Mouse (Mus musculus) stomach, embryonic 15.5 days (tissue): ENCODE data around the gene Pcif1. TPM values are rescaled to one million over a fixed set of nuclear protein-coding genes. Genes with fewer than 3 reads are reported as not detected.
"Not testable (repeated sequence)": the region's sequence is repeated elsewhere in the genome, so short reads cannot be mapped to it uniquely, and the experiment has no call there.

Experiments used
- ATAC-seq: fragments of 200-750 bp; cut with Nextera tagmentation; 2 replicates; pipeline ENCODE4 v1.8.0; 2017; ENCODE audit warnings: low read depth, moderate number of reproducible peaks, moderate TSS enrichment; ENCODE audit not compliant: insufficient read depth, low FRiP score
- H3K27ac ChIP-seq: fragments of 300-500 bp; sonication (generic); 2 replicates; pipeline ENCODE4 v1.5.1; 2015; ENCODE audit warnings: mild to moderate bottlenecking, inconsistent platforms
- H3K27me3 ChIP-seq: fragments of 300-500 bp; sonication (generic); replicated peaks from 2 replicates; pipeline ENCODE4 v1.6.1; 2015; ENCODE audit warnings: inconsistent platforms
- H3K36me3 ChIP-seq: fragments of 300-500 bp; sonication (generic); 2 replicates; pipeline ENCODE4 v1.6.1; 2015; ENCODE audit warnings: inconsistent platforms
- H3K4me1 ChIP-seq: fragments of 300-500 bp; sonication (generic); 2 replicates; pipeline ENCODE4 v1.6.1; 2015; ENCODE audit warnings: inconsistent platforms
- H3K4me2 ChIP-seq: fragments of 300-500 bp; sonication (generic); 2 replicates; pipeline ENCODE4 v1.6.1; 2015; ENCODE audit warnings: mild to moderate bottlenecking, inconsistent platforms
- H3K4me3 ChIP-seq: fragments of 300-500 bp; sonication (generic); replicated peaks from 2 replicates; pipeline ENCODE4 v1.5.1; 2015; ENCODE audit warnings: inconsistent platforms
- H3K9ac ChIP-seq: fragments of 300-500 bp; sonication (generic); 2 replicates; pipeline ENCODE4 v1.6.1; 2015; ENCODE audit warnings: inconsistent platforms
- H3K9me3 ChIP-seq: fragments of 300-500 bp; sonication (generic); 2 replicates; pipeline ENCODE4 v1.6.1; 2016; ENCODE audit warnings: inconsistent platforms
- WGBS: fragments of 180-500 bp; shearing (Covaris S2); methylation state at CpG from one replicate; pipeline ENCODE4 v1.1.7; 2015; 5-methylcytosine and 5-hydroxymethylcytosine counted together
- polyA plus RNA-seq: library from polyadenylated mRNA; unstranded; fragments of >200 nt; fragmentation: Nextera tagmentation; extraction: Ambion mirVana; gene quantifications from 2 replicates; pipeline ENCODE4 v1.2.1, GENCODE M21; 2015

Gene Pcif1
- polyA plus RNA-seq, 1 experiment from 2014 or later, result 64.7 TPM

DNA sequence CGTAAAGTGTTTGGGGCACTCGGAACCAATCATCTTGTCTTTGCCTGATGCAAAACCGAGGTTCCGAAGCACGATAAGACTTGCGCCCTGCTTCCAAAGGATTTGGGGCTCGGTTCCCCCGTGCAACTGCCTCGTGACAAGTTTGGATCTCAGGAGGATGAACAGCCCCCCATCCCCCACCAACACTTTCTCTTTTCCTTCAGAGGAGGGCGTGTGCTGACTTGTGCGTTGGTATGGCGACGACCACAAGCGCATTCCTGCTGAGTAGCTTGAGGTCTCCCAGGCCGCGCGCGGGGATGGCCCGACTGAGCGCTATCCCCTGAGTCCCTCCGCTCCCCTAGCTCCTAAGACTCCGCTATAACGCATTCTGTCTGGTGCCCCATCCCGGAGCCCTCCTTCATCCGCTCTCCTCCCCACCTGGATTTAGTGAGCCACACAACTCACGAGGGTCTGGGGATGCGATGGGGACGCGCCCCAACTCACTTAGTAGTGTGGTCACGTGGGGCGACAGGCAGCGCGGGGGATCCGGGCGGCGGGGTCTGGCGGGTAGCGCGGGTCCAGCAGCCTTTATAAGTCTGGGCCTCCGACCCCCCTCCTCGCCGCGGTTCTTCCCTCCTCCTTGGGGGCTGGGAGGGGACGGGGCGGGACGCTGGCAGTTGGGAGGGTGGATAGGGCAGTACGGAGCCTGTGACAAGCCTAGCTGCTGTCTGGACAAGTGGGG, 21.8 kb upstream of the Pcif1 start, which contains the start of gene Pltp:
Gene Pltp, minus strand, starts transcription at position 611 of the 721 bp plus-strand sequence.
- Histone ChIP-seq H3K9ac (peak within 1 kb of the TSS; percentile 40; the same call in 1 of the 2 replicates), H3K4me1 (peaks cover 42% of the 10 kb centered on the region), H3K4me2 (peak within 1 kb of the TSS; percentile 94), H3K9me3 (no peaks in the 10 kb centered on the region), H3K27ac (peak within 1 kb of the TSS; percentile 73; the same call in 1 of the 2 replicates), H3K27me3 (peaks cover 12% of the 10 kb centered on the region), H3K36me3 (no peaks in the 10 kb centered on the region), H3K4me3 (peak within 1 kb of the TSS; percentile 51)
- peak; percentile 51; the same call in 1 of the 2 replicates for ATAC-seq
- under 1% methylated on average over 46 of the region's 47 CpGs for WGBS

DNA sequence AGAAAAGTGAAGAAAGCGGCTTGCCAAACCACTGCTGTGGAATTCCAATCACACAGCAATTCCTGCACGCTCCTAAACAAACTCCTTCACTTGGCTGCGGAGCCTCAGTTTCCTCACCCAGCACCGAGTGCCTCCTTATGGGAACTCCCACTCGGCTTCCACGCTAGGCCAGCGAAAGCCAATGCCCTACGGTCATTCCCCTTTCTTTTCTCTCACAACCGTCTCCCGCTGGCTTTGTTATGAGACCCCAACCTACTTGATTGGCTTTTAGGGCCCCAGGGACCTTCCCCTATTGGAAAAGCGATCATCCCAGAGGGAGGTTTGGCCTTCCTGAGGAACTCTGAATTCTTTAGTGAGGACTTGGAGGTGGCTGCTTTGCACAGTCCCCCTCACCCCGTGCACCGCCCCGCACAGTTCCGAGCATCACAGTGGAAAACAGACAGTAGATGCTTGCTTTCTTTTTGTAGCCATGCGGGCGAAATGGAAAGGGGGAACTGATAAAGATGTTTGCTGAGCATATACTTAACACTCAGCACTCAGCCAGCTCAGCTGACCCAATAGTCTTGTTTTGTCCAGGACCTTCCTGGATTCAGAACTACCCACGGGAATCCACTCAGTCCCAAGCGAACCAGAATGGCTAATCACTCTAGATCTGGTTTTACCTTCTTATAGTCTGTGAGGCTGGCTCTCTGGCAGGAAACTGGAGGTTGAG, 21.1 kb upstream of the Pcif1 start:
- H3K9me3 ChIP-seq, result no peaks in the 10 kb centered on the region
- ATAC-seq, result no peak
- peaks cover 48% of the 10 kb centered on the region for H3K4me1 ChIP-seq
- H3K4me2 ChIP-seq, result peak overlapping the region; percentile 94
- WGBS, result 13% methylated on average over 19 of the region's 19 CpGs
- H3K27me3 ChIP-seq, result peaks cover 12% of the 10 kb centered on the region
- peak overlapping the region; percentile 51 for H3K4me3 ChIP-seq
- H3K36me3 ChIP-seq, result no peaks in the 10 kb centered on the region
- peak overlapping the region; percentile 64; the same call in 1 of the 2 replicates for H3K27ac ChIP-seq
- H3K9ac ChIP-seq, result 0 out of 2 replicates have a peak overlapping the region, but pooled peaks have one; percentile 27

DNA sequence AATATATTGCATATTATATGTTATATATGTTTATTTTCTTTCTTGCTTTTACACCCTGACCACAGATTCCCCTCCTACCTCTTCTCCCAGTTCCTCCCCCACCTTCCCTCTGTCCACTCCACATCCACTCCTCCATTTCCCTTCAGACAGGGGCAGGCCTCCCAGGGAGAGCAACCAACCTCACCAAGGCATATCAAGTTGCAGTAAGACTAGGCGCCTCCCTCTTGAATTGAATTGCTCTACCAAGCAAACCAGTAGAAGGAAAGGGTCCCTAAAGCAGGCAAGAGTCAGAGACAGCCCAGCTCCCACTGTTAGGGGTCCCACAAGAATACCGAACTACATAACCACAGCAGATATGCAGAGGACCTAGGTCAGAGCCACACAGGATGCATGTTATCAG, 19.9 kb upstream of the Pcif1 start:
- no peak overlapping the region for H3K4me3 ChIP-seq
- H3K27ac ChIP-seq, result no peak overlapping the region
- no peaks in the 10 kb centered on the region for H3K9me3 ChIP-seq
- H3K27me3 ChIP-seq, result peaks cover 12% of the 10 kb centered on the region
- WGBS, result 54% methylated on average over 2 of the region's 2 CpGs
- ATAC-seq, result no peak
- H3K4me1 ChIP-seq, result peaks cover 48% of the 10 kb centered on the region
- no peak overlapping the region for H3K9ac ChIP-seq
- H3K4me2 ChIP-seq, result no peak overlapping the region
- no peaks in the 10 kb centered on the region for H3K36me3 ChIP-seq

DNA sequence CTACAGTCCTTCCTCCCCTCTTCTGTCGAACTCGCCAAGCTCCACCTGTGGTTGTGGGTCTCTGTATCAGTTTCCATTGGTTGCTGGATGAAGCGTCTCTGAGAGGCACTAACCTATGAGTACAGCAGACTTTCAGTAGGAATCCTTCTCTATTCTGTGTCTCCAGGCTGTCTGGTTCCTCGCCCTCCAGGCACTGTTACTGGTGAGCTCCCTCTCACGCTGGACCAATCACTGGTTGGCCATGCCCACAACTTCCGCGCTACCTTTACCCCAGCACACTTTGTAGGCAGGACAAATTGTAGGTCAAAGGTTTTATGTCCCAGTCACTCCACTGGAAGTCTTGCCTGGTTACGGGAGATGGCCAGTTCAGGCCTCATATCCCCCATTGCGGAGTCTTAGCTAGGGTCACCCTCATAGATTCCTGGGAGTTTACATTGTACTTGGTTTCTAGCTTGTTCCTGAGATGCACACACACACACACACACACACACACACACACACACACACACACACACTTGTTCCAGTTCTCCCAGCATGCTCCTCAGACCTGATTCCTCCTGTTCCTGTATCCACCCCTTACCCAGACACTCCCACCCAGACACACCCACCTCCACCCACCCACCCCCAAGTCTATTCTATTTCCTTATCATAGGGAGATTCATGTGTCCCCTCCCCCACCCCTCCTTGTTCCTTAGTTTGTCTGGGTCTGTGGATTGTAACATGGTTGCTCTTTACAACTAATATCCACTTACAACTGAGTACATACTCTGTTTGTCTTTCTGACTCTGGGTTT, 19.3 kb upstream of the Pcif1 start:
- no peak for ATAC-seq
- peaks cover 51% of the 10 kb centered on the region for H3K4me1 ChIP-seq
- H3K27ac ChIP-seq, result no peak overlapping the region
- H3K9me3 ChIP-seq, result no peaks in the 10 kb centered on the region
- peaks cover 12% of the 10 kb centered on the region for H3K27me3 ChIP-seq
- no peak overlapping the region for H3K4me3 ChIP-seq
- H3K36me3 ChIP-seq, result no peaks in the 10 kb centered on the region
- WGBS, result 60% methylated on average over 9 of the region's 9 CpGs
- H3K9ac ChIP-seq, result no peak overlapping the region
- no peak overlapping the region for H3K4me2 ChIP-seq

DNA sequence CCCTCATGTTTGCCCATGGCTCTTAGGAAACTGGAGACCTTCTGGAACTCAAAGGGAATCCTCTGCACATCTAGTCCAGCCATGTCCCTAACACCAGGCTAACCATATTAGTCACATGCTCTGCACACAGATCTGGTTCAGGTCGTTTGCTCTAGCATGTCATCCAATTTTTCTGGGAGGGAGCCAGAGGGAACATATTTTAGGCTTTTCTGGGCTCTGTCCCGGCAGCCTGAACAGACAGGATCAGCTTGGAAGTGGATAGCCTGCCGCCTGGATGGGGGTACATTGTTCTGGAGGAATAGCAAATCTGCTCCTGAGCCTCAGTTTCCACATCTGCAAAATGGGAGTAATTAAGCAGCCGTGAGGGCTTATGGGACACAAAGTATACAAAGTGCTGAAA, 18.0 kb upstream of the Pcif1 start:
- H3K9ac ChIP-seq, result no peak overlapping the region
- no peak overlapping the region; the same call in 1 of the 2 replicates for H3K27ac ChIP-seq
- H3K4me2 ChIP-seq, result no peak overlapping the region
- no peak for ATAC-seq
- no peaks in the 10 kb centered on the region for H3K9me3 ChIP-seq
- H3K4me3 ChIP-seq, result no peak overlapping the region
- peaks cover 12% of the 10 kb centered on the region for H3K27me3 ChIP-seq
- no peaks in the 10 kb centered on the region for H3K36me3 ChIP-seq
- 56% methylated on average over 4 of the region's 4 CpGs for WGBS
- H3K4me1 ChIP-seq, result peaks cover 50% of the 10 kb centered on the region

DNA sequence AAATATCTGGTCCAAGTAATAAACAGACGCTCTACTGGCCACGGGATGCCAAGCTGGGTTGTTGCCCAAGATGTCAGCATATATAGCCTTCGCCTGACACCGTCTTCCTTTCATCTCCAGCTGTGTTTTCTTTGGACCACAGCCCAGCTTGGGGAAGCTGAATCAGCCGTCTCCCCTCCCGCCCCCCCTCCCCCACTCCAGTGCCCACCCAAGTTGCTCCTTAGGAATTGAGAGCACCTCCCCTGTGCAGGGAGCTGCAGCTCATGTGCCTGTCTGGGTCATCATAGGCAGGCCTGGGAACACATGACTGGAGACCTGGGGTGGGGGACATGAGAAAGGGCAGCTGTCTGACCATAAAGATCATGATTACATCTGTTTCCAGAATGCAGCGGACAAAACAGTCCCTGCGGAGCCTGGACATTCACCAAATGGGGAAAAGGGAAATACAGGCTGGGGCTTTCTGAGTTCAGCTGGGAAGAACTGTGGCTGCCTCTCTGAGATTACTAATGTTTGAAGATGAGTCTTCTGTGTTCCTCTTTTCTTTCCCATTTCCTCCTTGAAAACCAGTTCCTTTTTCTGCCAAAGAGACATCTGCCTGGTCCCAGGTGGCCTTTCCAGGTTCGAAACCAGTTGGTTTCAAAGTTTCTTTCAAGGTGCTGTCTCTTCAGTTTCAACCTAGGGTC, 16.8 kb upstream of the Pcif1 start:
- H3K36me3 ChIP-seq, result no peaks in the 10 kb centered on the region
- H3K9me3 ChIP-seq, result no peaks in the 10 kb centered on the region
- ATAC-seq, result peak; percentile 67
- peaks cover 5% of the 10 kb centered on the region for H3K27me3 ChIP-seq
- 19% methylated on average over 9 of the region's 9 CpGs for WGBS
- peak overlapping the region; percentile 0; the same call in 1 of the 2 replicates for H3K4me2 ChIP-seq
- H3K4me3 ChIP-seq, result no peak overlapping the region
- H3K27ac ChIP-seq, result peak overlapping the region; percentile 84
- no peak overlapping the region for H3K9ac ChIP-seq
- peaks cover 45% of the 10 kb centered on the region for H3K4me1 ChIP-seq

DNA sequence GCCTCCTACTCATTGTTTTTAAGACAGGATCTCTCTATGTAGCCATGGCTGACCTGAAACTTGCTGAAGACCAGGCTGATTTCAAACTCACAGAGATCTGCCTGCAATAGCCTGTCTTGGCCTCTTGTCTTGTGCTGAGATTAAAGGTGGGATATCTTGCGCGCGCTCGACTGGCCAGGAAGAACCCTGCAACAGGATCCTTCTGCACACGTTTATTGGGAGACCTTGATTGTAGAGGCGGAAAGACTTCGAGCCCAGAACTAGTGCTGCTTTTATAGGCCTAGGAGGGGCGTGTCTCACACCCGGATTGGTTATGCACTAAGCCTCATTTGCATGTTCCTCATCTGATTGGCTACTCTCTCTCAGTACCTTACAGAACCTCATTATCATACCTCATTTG, 15.7 kb upstream of the Pcif1 start:
- not testable (repeated sequence) for H3K9me3 ChIP-seq, H3K9ac ChIP-seq, H3K27me3 ChIP-seq, ATAC-seq, H3K4me2 ChIP-seq, H3K36me3 ChIP-seq, H3K27ac ChIP-seq, H3K4me3 ChIP-seq
- WGBS, result 90% methylated on average over 7 of the region's 9 CpGs
- H3K4me1 ChIP-seq, result peaks cover 37% of the 10 kb centered on the region

DNA sequence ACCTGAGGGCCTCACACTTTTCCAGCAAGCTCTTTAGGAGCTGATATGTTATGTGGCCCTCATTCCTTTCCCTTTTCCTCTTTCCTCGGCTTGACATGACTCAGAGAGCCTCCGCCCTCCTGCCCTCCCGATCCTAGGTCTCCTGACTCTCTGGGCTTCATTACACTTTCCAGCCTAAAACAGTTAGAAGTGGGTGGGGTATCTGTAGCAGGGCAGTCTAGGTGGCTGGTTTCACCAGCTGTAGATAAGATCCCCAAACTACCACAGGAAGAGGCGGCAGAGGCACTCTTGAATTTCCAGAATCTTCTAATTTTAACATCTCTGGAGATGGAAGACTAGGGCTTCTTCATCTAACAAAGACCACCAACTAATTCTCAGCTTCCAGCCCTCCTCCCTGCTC, 14.5 kb upstream of the Pcif1 start:
- Histone ChIP-seq H3K9me3 (no peaks in the 10 kb centered on the region), H3K27me3 (no peaks in the 10 kb centered on the region), H3K4me2 (no peak overlapping the region), H3K4me3 (no peak overlapping the region), H3K27ac (no peak overlapping the region), H3K4me1 (peaks cover 32% of the 10 kb centered on the region), H3K36me3 (no peaks in the 10 kb centered on the region), H3K9ac (no peak overlapping the region)
- ATAC-seq, result no peak
- WGBS, result 55% methylated on average over 4 of the region's 4 CpGs

DNA sequence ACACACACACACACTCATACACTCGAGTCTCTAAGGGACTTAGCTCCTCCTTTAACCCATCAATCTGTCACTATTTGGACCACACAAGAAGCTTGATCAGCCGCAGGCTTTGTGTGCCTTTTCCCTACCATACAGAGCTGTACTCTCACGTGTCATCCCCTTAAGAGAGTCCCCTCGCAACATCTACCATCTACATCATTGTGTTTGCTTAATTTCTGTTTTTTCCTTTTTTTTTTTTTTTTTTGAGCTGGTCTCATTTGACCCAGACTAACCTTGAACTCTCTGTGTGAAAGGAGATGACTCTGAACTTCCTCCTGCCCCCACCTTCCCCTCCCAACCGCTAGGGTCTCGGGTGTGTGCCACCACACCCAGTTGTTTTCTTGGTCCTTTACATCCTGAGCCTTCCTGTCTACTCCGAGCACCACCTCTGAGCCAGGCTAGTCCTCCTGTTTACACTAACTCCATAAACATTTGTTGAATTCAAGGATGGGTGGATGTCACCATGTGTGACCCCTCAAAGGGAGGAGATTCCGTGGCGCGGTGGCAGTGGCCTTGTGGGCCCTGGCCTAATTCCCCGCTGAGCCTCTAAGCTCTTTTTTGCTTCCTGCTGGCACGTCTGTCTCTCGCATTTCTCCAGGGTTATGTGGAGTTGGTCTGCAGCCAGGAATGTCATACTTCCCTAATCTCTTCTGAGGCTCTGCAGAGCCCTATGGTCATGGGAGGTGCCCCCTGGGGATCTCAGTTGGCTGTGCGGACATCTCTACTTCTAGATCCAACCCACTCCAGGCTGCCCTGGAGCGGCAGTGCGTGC, 12.2 kb upstream of the Pcif1 start:
- H3K27me3 ChIP-seq, result no peaks in the 10 kb centered on the region
- peak; percentile 56 for ATAC-seq

DNA sequence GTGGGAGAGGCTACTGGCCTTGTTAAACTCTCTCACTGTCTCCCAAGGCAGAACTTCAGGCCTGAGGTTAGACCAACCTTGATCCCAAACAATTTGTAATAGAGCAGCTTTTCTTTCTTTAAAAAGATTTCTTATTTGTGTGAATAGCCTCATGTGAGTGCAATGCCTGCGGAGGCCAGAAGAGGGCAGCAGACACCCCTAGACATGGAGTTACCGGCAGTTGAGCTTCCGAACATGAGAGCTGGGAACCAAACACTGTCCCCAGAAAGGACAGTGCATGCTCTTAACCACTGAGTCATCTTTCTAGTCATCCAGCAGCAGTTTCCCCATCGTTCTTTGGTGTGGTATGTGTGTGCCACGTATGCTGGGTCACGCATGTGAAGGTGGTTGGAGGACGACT, 11.5 kb upstream of the Pcif1 start:
- Histone ChIP-seq H3K27me3 (no peaks in the 10 kb centered on the region), H3K4me1 (peaks cover 15% of the 10 kb centered on the region), H3K9ac (no peak overlapping the region), H3K4me3 (no peak overlapping the region), H3K27ac (peak overlapping the region; percentile 68), H3K9me3 (no peaks in the 10 kb centered on the region), H3K36me3 (no peaks in the 10 kb centered on the region), H3K4me2 (no peak overlapping the region)
- 93% methylated on average over 7 of the region's 7 CpGs for WGBS
- ATAC-seq, result no peak

More for the DNA sequence above, 12.2 kb upstream of the Pcif1 start:
- Histone ChIP-seq H3K27ac (peak overlapping the region; percentile 68), H3K4me2 (no peak overlapping the region), H3K9me3 (no peaks in the 10 kb centered on the region), H3K4me1 (peaks cover 19% of the 10 kb centered on the region), H3K36me3 (no peaks in the 10 kb centered on the region), H3K9ac (no peak overlapping the region), H3K4me3 (no peak overlapping the region)
- WGBS, result 29% methylated on average over 16 of the region's 16 CpGs

DNA sequence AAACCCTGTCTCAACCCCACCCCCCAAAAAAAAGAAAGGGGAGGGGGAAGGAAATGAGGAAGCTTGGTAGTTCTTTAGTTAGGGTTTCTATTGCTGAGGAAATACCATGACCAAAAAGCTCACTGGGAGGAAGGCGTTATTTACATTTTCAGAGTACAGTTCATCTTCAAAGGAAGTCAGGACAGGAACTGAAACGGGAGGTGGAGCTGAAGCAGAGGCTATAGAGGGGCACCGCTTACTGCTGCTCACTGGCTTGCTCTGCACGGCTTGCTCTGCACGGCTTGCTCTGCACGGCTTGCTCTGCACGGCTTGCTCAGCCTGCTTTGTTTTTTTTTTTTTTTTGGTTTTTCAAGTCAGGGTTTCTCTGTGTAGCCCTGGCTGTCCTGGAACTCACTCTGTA, 10.6 kb upstream of the Pcif1 start:
- Histone ChIP-seq H3K27ac (no peak overlapping the region), H3K4me3 (no peak overlapping the region), H3K9ac (no peak overlapping the region), H3K4me2 (no peak overlapping the region), H3K36me3 (no peaks in the 10 kb centered on the region), H3K4me1 (peaks cover 12% of the 10 kb centered on the region), H3K9me3 (no peaks in the 10 kb centered on the region), H3K27me3 (no peaks in the 10 kb centered on the region)
- 56% methylated on average over 7 of the region's 7 CpGs for WGBS
- ATAC-seq, result no peak
